ENCODE assay signal across 9 mouse cellular contexts in the genomic region with DNA sequence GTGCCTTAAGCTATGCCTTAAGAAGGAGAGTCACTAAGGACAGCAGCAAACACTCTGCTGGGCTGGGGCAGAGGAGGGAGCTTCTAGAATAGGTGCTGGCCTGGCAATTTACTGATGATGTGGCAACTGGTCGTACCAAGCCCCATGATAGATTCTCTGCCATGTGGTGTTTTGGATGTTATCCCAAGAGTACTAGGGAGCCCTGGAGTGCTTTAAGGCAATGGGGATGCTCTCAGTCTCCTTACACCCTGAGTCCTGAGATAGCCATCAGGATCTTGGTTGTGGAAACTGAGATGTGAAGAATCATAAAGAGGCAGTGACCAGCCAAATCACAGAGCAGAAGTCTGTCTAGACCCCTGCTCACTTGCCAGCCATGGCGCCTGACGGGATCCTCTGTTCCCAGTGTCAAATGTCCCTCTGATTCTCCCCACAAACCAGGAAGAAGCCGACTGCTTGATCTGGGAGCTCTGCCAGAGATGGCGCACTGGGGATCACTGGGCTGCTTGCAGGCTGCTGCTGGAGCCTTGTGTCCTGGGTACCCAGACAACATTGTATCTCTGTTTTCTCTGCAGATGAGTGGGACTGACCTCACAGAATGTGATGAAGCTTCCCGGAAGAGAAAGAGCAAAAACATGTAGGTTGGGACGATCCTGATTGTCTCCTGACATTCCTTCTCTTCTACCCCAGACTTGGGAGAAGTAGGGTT.
DNase-seq lines count a peak whose midpoint lies in the region; ATAC-seq and TF ChIP-seq lines count a peak whose summit lies in the region.
"Had no signal": no experiment of that assay in that cellular context is flagged by ENCODE, and none has a peak within 500 bp of the region (broad histone marks: within the 10 kb centered on the region; RNA-seq: fewer than 3 reads in every experiment).

No protein-coding gene starts in this region.

- TF ChIP-seq POLR2A in thymus, adult 2 months (IDR thresholded peaks at IDR 0.05; ENCODE audit: control insufficient read depth, extremely low read depth, insufficient read depth, low read length, poor library complexity) = no peak

- WGBS in thymus, adult 2 months = 84% methylated on average over 7 of the region's 7 CpGs

- no peaks in the 10 kb centered on the region; the same call in 1 of the 2 replicates for H3K36me3 ChIP-seq in thymus, adult 2 months (ENCODE audit: control insufficient read depth, insufficient read depth, low read length)

- peaks cover 5% of the 10 kb centered on the region for H3K4me1 ChIP-seq in thymus, adult 2 months (replicated peaks; ENCODE audit: control insufficient read depth, insufficient read depth, low read length)

- no peak overlapping the region for H3K27ac ChIP-seq in thymus, adult 2 months (ENCODE audit: control insufficient read depth, insufficient read depth, low read length)

- peak; percentile 58 for DNase-seq in cerebellum, adult 11 months
- peak; percentile 65 to 69 for DNase-seq in right cerebral cortex, postnatal 10 days (ENCODE audit: low spot score in 2 of 2)
- DNase-seq in right cerebral cortex, postnatal 25 days = no peak
- DNase-seq in heart, postnatal 36 days = peak; percentile 65 to 70
- peak; percentile 67 to 79 for DNase-seq in lung, postnatal 4 days
- DNase-seq in spleen, adult 12 weeks (ENCODE audit: low spot score) = no peak
- no peak for DNase-seq in thymus, adult 2 months

- intact Hi-C loops in heart, postnatal 36 days (cut with DNase I) = loop anchor here (1.0 to 5.0 kb wide), 3 partner anchors 35 to 136 kb away; no protein-coding TSS in a partner anchor

- no peaks in the 10 kb centered on the region for H3K27me3 ChIP-seq in thymus, adult 2 months (ENCODE audit: control insufficient read depth, insufficient read depth, low read length)

- ATAC-seq in cerebellum, adult (ENCODE audit: insufficient number of reproducible peaks, low FRiP score, low TSS enrichment) = no peak

- no peak overlapping the region for H3K4me3 ChIP-seq in thymus, adult 2 months (ENCODE audit: control insufficient read depth, insufficient read depth, low read length)
- H3K4me3 ChIP-seq: myocyte had no signal

- no peak for TF ChIP-seq CTCF in thymus, adult 2 months (IDR thresholded peaks at IDR 0.05; ENCODE audit: borderline replicate concordance, control insufficient read depth, extremely low read depth, insufficient read depth, low read length, poor library complexity)

Comparison
In these comparisons a context has a peak if more than half of its experiments do, and no peak if none do; other contexts are left out.
1. DNase-seq: peak in cerebellum, adult 11 months (single experiment), right cerebral cortex, postnatal 10 days (2 of 2), heart, postnatal 36 days (2 of 2) and lung, postnatal 4 days (2 of 2); none in right cerebral cortex, postnatal 25 days (single experiment), spleen, adult 12 weeks (single experiment) and thymus, adult 2 months (single experiment).